Mouse (Mus musculus) megakaryocyte, embryonic 14.5 days (primary cell): ENCODE measurements at regions not wholly inside any gene's neighbourhood (a gene's known extent, or its start where the extent isn't known, plus 50 kb on each side); places are given as distances from the start of the nearest gene placed in this dataset.

ENCODE experiments used
- FLI1 ChIP-seq: IDR thresholded peaks from 2 replicates; pipeline ENCODE4 v1.6.1; 2012; ENCODE audit warnings: low read length, inconsistent platforms, mixed read lengths
- GATA1 ChIP-seq: IDR thresholded peaks from 3 replicates; pipeline ENCODE4 v1.6.1; 2012; ENCODE audit warnings: mixed read lengths, low read length, inconsistent platforms, borderline replicate concordance

DNA sequence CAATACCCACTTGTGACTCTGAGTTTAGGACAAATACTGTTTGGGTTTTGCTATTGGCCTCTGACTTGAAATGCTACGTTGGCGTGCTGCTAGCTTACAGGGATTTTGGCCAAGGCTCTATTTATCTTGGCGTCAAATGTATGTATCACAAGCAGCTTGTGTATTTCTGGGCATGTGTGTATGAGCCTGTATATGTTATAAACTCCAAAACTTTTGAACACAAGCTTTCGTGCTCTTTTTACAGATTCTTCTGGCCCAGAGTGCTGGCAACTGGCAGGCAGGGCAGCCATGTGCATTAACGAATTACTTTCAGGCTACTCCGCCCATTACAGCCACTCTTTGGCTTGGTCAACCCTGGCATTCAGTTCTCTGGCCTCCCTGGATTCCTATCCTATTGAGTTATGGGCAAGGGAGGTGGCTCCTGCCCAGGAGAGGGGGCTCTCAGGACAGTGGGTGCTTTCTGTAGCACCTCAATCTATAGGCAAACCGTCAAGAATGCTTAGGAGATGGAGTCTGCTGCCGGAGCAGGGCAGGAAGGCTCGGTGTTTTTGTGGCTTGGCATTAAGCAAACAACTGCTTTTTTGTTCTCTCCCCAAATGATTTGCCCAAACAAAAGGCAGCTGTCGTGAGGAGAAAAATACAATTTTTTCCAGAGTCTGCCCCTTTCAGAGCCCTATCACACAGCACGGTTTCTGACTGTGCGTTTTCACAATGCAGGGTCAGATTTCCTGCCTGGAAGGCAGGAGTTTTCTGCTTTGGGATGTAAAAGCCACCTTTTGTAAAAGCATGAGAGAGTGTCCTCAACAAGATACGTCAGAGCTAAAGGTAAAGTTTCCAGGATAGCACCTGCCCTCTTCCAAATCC is 465.0 kb downstream of the Ccdc171 start:
- TF ChIP-seq GATA1: no peak
- no peak for TF ChIP-seq FLI1
